Mouse (Mus musculus): ENCODE measurements around the gene Actg2. TPM values are rescaled to one million over a fixed set of nuclear protein-coding genes. Genes with fewer than 3 reads are reported as not detected.
"Not testable (repeated sequence)": the region's sequence is repeated elsewhere in the genome, so short reads cannot be mapped to it uniquely, and the experiment has no call there.

Actg2 gene
- polyA plus RNA-seq (2015; fragmentation: Nextera tagmentation; extraction: Ambion mirVana), result 2.2 and 2.6 TPM in 2 replicates

GRCm38 (mm10) chr6:83536028-83536794 lies at the start of gene Actg2:
Gene Actg2, minus strand, starts transcription at chr6:83536265.
- no peak within 1 kb of the TSS for H3K4me3 ChIP-seq
- no peaks in the 10 kb centered on the region for H3K4me1 ChIP-seq
- H3K27ac ChIP-seq, result no peak within 1 kb of the TSS
- no peaks in the 10 kb centered on the region for H3K9me3 ChIP-seq
- 66% methylated on average over 12 of the region's 12 CpGs for WGBS
- H3K27me3 ChIP-seq (replicated peaks), result no peaks in the 10 kb centered on the region
- H3K4me2 ChIP-seq, result no peak within 1 kb of the TSS
- ATAC-seq (replicated peaks), result no peak
- no peak within 1 kb of the TSS for H3K9ac ChIP-seq
- H3K36me3 ChIP-seq (replicated peaks), result no peaks in the 10 kb centered on the region

- H3K27me3 ChIP-seq (replicated peaks); H3K4me1 ChIP-seq; H3K9ac ChIP-seq; H3K4me3 ChIP-seq; H3K9me3 ChIP-seq; ATAC-seq (replicated peaks); H3K4me2 ChIP-seq; H3K27ac ChIP-seq; H3K36me3 ChIP-seq (replicated peaks): not testable (repeated sequence)
- 89% methylated on average over 9 of the region's 9 CpGs for WGBS
These were observed 49.3 kb upstream of the Actg2 start for GRCm38 (mm10) chr6:83585328-83585727.

- 81% methylated on average over 2 of the region's 2 CpGs for WGBS
- Histone ChIP-seq H3K27ac (no peak overlapping the region), H3K4me1 (no peaks in the 10 kb centered on the region)
These were observed 47.5 kb upstream of the Actg2 start for GRCm38 (mm10) chr6:83583591-83583990.

GRCm38 (mm10) chr6:83582938-83583270 lies 46.8 kb upstream of the Actg2 start:
- Histone ChIP-seq H3K27ac (no peak overlapping the region), H3K36me3 (replicated peaks) (no peaks in the 10 kb centered on the region), H3K4me1 (no peaks in the 10 kb centered on the region), H3K27me3 (replicated peaks) (no peaks in the 10 kb centered on the region), H3K9ac (no peak overlapping the region), H3K9me3 (no peaks in the 10 kb centered on the region), H3K4me3 (no peak overlapping the region), H3K4me2 (peak overlapping the region; percentile 17)
- under 1% methylated on average over 6 of the region's 6 CpGs for WGBS
- ATAC-seq (replicated peaks), result peak; percentile 54; the same call in 1 of the 2 replicates

More at GRCm38 (mm10) chr6:83583591-83583990, 47.5 kb upstream of the Actg2 start:
- H3K36me3 ChIP-seq (replicated peaks), result no peaks in the 10 kb centered on the region
- no peak for ATAC-seq (replicated peaks)
- H3K4me2 ChIP-seq, result no peak overlapping the region
- no peak overlapping the region for H3K4me3 ChIP-seq
- no peaks in the 10 kb centered on the region for H3K27me3 ChIP-seq (replicated peaks)
- H3K9me3 ChIP-seq, result no peaks in the 10 kb centered on the region
- no peak overlapping the region for H3K9ac ChIP-seq

- H3K4me3 ChIP-seq, result no peak overlapping the region
- no peaks in the 10 kb centered on the region for H3K4me1 ChIP-seq
- no peaks in the 10 kb centered on the region for H3K27me3 ChIP-seq (replicated peaks)
- no peaks in the 10 kb centered on the region for H3K9me3 ChIP-seq
- no peak overlapping the region for H3K9ac ChIP-seq
- ATAC-seq (replicated peaks), result no peak
- peak overlapping the region; percentile 17 for H3K4me2 ChIP-seq
- H3K27ac ChIP-seq, result no peak overlapping the region
- H3K36me3 ChIP-seq (replicated peaks), result no peaks in the 10 kb centered on the region
- 43% methylated on average over 20 of the region's 20 CpGs for WGBS
These were observed 46.3 kb upstream of the Actg2 start for GRCm38 (mm10) chr6:83582135-83582937.

- no peak overlapping the region for H3K9ac ChIP-seq
These were observed 41.5 kb upstream of the Actg2 start for GRCm38 (mm10) chr6:83577534-83577933.

GRCm38 (mm10) chr6:83575609-83576008 lies 39.5 kb upstream of the Actg2 start:
- 82% methylated on average over 4 of the region's 4 CpGs for WGBS
- Histone ChIP-seq H3K27ac (no peak overlapping the region), H3K36me3 (replicated peaks) (no peaks in the 10 kb centered on the region), H3K9ac (no peak overlapping the region), H3K27me3 (replicated peaks) (no peaks in the 10 kb centered on the region), H3K4me2 (no peak overlapping the region), H3K4me3 (no peak overlapping the region), H3K9me3 (no peaks in the 10 kb centered on the region), H3K4me1 (peaks cover 17% of the 10 kb centered on the region)
- no peak for ATAC-seq (replicated peaks)

More at GRCm38 (mm10) chr6:83577534-83577933, 41.5 kb upstream of the Actg2 start:
- H3K9me3 ChIP-seq, result no peaks in the 10 kb centered on the region
- no peaks in the 10 kb centered on the region for H3K27me3 ChIP-seq (replicated peaks)
- no peak overlapping the region for H3K4me3 ChIP-seq
- H3K4me1 ChIP-seq, result peaks cover 4% of the 10 kb centered on the region; the same call in 1 of the 2 replicates
- no peaks in the 10 kb centered on the region for H3K36me3 ChIP-seq (replicated peaks)
- H3K4me2 ChIP-seq, result no peak overlapping the region
- H3K27ac ChIP-seq, result no peak overlapping the region
- no peak for ATAC-seq (replicated peaks)

- Histone ChIP-seq H3K27ac (peak within 1 kb of the TSS; percentile 89), H3K4me3 (peak within 1 kb of the TSS; percentile 83), H3K4me2 (peak within 1 kb of the TSS; percentile 91), H3K9me3 (no peaks in the 10 kb centered on the region), H3K27me3 (replicated peaks) (no peaks in the 10 kb centered on the region), H3K9ac (peak within 1 kb of the TSS; percentile 89), H3K36me3 (replicated peaks) (peaks cover 8% of the 10 kb centered on the region; the same call in 1 of the 2 replicates), H3K4me1 (peaks cover 22% of the 10 kb centered on the region)
- peak; percentile 86 for ATAC-seq (replicated peaks)
- WGBS, result 4% methylated on average over 9 of the region's 11 CpGs
These were observed 36.6 kb upstream of the Actg2 start, which contains the start of gene Stambp for GRCm38 (mm10) chr6:83572671-83573070. Gene Stambp, minus strand, starts transcription at chr6:83572729.

GRCm38 (mm10) chr6:83571840-83572667 lies 36.0 kb upstream of the Actg2 start:
- H3K27me3 ChIP-seq (replicated peaks), result no peaks in the 10 kb centered on the region
- ATAC-seq (replicated peaks), result peak; percentile 97

GRCm38 (mm10) chr6:83568901-83569862 lies 33.1 kb upstream of the Actg2 start:
- WGBS, result 76% methylated on average over 20 of the region's 20 CpGs
- H3K9ac ChIP-seq, result no peak overlapping the region
- no peak for ATAC-seq (replicated peaks)

More at GRCm38 (mm10) chr6:83571840-83572667, 36.0 kb upstream of the Actg2 start:
- WGBS, result 6% methylated on average over 37 of the region's 37 CpGs
- Histone ChIP-seq H3K9ac (peak overlapping the region; percentile 89), H3K27ac (peak overlapping the region; percentile 89), H3K4me3 (peak overlapping the region; percentile 83), H3K4me1 (peaks cover 22% of the 10 kb centered on the region), H3K36me3 (replicated peaks) (peaks cover 8% of the 10 kb centered on the region; the same call in 1 of the 2 replicates), H3K4me2 (peak overlapping the region; percentile 91), H3K9me3 (no peaks in the 10 kb centered on the region)

GRCm38 (mm10) chr6:83555972-83556371 lies 19.9 kb upstream of the Actg2 start:
- H3K9ac ChIP-seq, result no peak overlapping the region
- H3K9me3 ChIP-seq, result no peaks in the 10 kb centered on the region
- H3K36me3 ChIP-seq (replicated peaks), result peaks cover 40% of the 10 kb centered on the region
- WGBS, result 86% methylated on average over 6 of the region's 6 CpGs
- no peak overlapping the region for H3K27ac ChIP-seq
- H3K27me3 ChIP-seq (replicated peaks), result no peaks in the 10 kb centered on the region
- H3K4me2 ChIP-seq, result no peak overlapping the region
- H3K4me3 ChIP-seq, result no peak overlapping the region
- ATAC-seq (replicated peaks), result no peak
- H3K4me1 ChIP-seq, result no peaks in the 10 kb centered on the region

More at GRCm38 (mm10) chr6:83568901-83569862, 33.1 kb upstream of the Actg2 start:
- Histone ChIP-seq H3K36me3 (replicated peaks) (peaks cover 16% of the 10 kb centered on the region; the same call in 1 of the 2 replicates), H3K4me3 (no peak overlapping the region), H3K4me1 (peaks cover 22% of the 10 kb centered on the region), H3K4me2 (no peak overlapping the region), H3K27ac (no peak overlapping the region), H3K9me3 (no peaks in the 10 kb centered on the region), H3K27me3 (replicated peaks) (no peaks in the 10 kb centered on the region)
